Mouse (Mus musculus): ENCODE results near the gene Anapc1. TPM values are rescaled to one million over a fixed set of nuclear protein-coding genes. Genes with fewer than 3 reads are reported as not detected.

Anapc1 gene
- 10 to 100 TPM; 38.0 to 54.1 TPM for total RNA-seq (2021)
- long read RNA-seq, experiment 1, full-length matches to known transcripts, result 8 of 17 reads
- long read RNA-seq, experiment 1, partial matches to known transcripts, result 5 of 17 reads
- long read RNA-seq, experiment 1, other reads (novel, unspliced or antisense), result 4 of 17 reads
- long read RNA-seq, experiment 2, full-length matches to known transcripts, result 11 of 22 reads
- long read RNA-seq, experiment 2, partial matches to known transcripts, result 5 of 22 reads
- long read RNA-seq, experiment 2, other reads (novel, unspliced or antisense), result 6 of 22 reads

- peak; percentile 85 for DNase-seq
Observed at GRCm38 (mm10) chr2:128686921-128687557, at the start of gene Anapc1. TSS of gene Anapc1 (minus strand) at chr2:128687391.

GRCm38 (mm10) chr2:128735089-128735488, 47.9 kb upstream of the Anapc1 start:
- DNase-seq, result no peak

GRCm38 (mm10) chr2:128731951-128732350, 44.8 kb upstream of the Anapc1 start:
- DNase-seq, result no peak

GRCm38 (mm10) chr2:128731514-128731913, 44.3 kb upstream of the Anapc1 start:
- DNase-seq, result no peak

GRCm38 (mm10) chr2:128729141-128729540, 42.0 kb upstream of the Anapc1 start:
- DNase-seq, result no peak

- no peak for DNase-seq
Observed at GRCm38 (mm10) chr2:128728066-128728465, 40.9 kb upstream of the Anapc1 start.

GRCm38 (mm10) chr2:128727552-128727951, 40.4 kb upstream of the Anapc1 start:
- DNase-seq, result no peak

GRCm38 (mm10) chr2:128726626-128727025, 39.4 kb upstream of the Anapc1 start:
- DNase-seq, result no peak

GRCm38 (mm10) chr2:128726067-128726466, 38.9 kb upstream of the Anapc1 start:
- no peak for DNase-seq

GRCm38 (mm10) chr2:128722106-128722710, 35.0 kb upstream of the Anapc1 start:
- DNase-seq, result no peak

GRCm38 (mm10) chr2:128719380-128719779, 32.2 kb upstream of the Anapc1 start:
- no peak for DNase-seq

- DNase-seq, result no peak
Observed at GRCm38 (mm10) chr2:128715979-128716378, 28.8 kb upstream of the Anapc1 start.

- DNase-seq, result no peak
Observed at GRCm38 (mm10) chr2:128714724-128715241, 27.6 kb upstream of the Anapc1 start.

GRCm38 (mm10) chr2:128713548-128714003, 26.4 kb upstream of the Anapc1 start:
- DNase-seq, result peak; percentile 24

GRCm38 (mm10) chr2:128712940-128713339, 25.7 kb upstream of the Anapc1 start:
- no peak for DNase-seq

- no peak for DNase-seq
Observed at GRCm38 (mm10) chr2:128710609-128711008, 23.4 kb upstream of the Anapc1 start.

- DNase-seq, result no peak
Observed at GRCm38 (mm10) chr2:128709264-128709663, 22.1 kb upstream of the Anapc1 start.

- no peak for DNase-seq
Observed at GRCm38 (mm10) chr2:128704474-128704873, 17.3 kb upstream of the Anapc1 start.

GRCm38 (mm10) chr2:128699201-128699885, 12.2 kb upstream of the Anapc1 start:
- peak; percentile 46 for DNase-seq

- DNase-seq, result peak; percentile 82
Observed at GRCm38 (mm10) chr2:128698693-128699181, 11.5 kb upstream of the Anapc1 start, which contains the start of gene Mertk. TSS of gene Mertk (plus strand) at chr2:128698956.

- peak; percentile 83 for DNase-seq
Observed at GRCm38 (mm10) chr2:128698140-128698692, 11.0 kb upstream of the Anapc1 start.

GRCm38 (mm10) chr2:128697566-128697965, 10.4 kb upstream of the Anapc1 start:
- no peak for DNase-seq
